ENCODE assay signal across 9 mouse cellular contexts in the genomic region with DNA sequence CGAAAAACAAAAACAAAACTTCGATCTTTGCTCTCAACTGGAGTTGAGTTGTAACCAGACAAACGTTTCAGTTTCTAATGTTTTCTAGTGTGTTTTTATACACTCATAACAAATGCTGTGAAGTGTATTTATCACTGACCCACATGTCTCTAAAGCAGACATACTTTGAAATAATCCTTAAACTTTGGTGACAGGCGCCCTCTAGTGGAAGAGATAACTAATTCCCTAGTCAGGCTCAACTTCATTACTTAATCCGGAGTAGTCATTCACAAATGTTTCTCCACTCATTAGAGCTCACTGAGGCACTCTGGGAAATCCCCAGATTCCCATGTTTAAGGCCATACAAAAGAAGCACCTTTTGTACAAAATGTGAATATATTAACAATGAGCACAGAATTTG. TPM values are rescaled to one million over a fixed set of nuclear protein-coding genes. Genes with fewer than 3 reads are reported as not detected.
A peak's percentile ranks its signal among the peaks of the same experiment; 100 is the strongest.
DNase-seq lines count a peak whose midpoint lies in the region; ATAC-seq and TF ChIP-seq lines count a peak whose summit lies in the region.
"Had no signal": no experiment of that assay in that cellular context is flagged by ENCODE, and none has a peak within 500 bp of the region (broad histone marks: within the 10 kb centered on the region; RNA-seq: fewer than 3 reads in every experiment).

No protein-coding gene starts in this region.

- H3K9ac ChIP-seq in midbrain, postnatal 0 days (replicated peaks; ENCODE audit: low read length, poor library complexity, severe bottlenecking): no peak overlapping the region
- H3K9ac ChIP-seq in midbrain, embryonic 13.5 days (replicated peaks): no peak overlapping the region
- H3K9ac ChIP-seq: heart, embryonic 15.5 days had no signal

- TF ChIP-seq CTCF in midbrain, postnatal 0 days (IDR thresholded peaks at IDR 0.05): peak; percentile 85

- ATAC-seq in midbrain, postnatal 0 days (ENCODE audit: low FRiP score): no peak
- ATAC-seq in midbrain, embryonic 13.5 days: no peak

- DNase-seq in heart, postnatal 4 days: peak; percentile 32
- DNase-seq in heart, adult 9 months (ENCODE audit: low spot score in 2 of 2): no peak
- peak; percentile 82 for DNase-seq in midbrain, postnatal 0 days (ENCODE audit: low spot score)
- peak; percentile 35 for DNase-seq in c-Kit-positive CD71-positive TER-119-negative erythroid progenitor cells, embryonic 14.5 days (ENCODE audit: low read depth)
- peak; percentile 82 for DNase-seq in retina, embryonic 14.5 days (ENCODE audit: low spot score)
- DNase-seq in spleen, postnatal 36 days (ENCODE audit: low spot score in 2 of 2): no peak
- DNase-seq in midbrain, embryonic 10.5 days (ENCODE audit: low spot score): no peak

- H3K9me3 ChIP-seq in midbrain, postnatal 0 days (ENCODE audit: low read length): no peaks in the 10 kb centered on the region
- no peaks in the 10 kb centered on the region for H3K9me3 ChIP-seq in midbrain, embryonic 13.5 days
- peaks cover 6% of the 10 kb centered on the region; the same call in 1 of the 2 replicates for H3K9me3 ChIP-seq in midbrain, embryonic 10.5 days (replicated peaks)
- H3K9me3 ChIP-seq: heart, embryonic 15.5 days had no signal

- peaks cover 4% of the 10 kb centered on the region; the same call in 1 of the 2 replicates for H3K4me1 ChIP-seq in midbrain, postnatal 0 days (ENCODE audit: insufficient read depth, low read length)
- H3K4me1 ChIP-seq in midbrain, embryonic 13.5 days (replicated peaks): peaks cover 26% of the 10 kb centered on the region
- H3K4me1 ChIP-seq in midbrain, embryonic 10.5 days: peaks cover 28% of the 10 kb centered on the region

- H3K36me3 ChIP-seq in midbrain, postnatal 0 days (ENCODE audit: insufficient read depth, low read length): no peaks in the 10 kb centered on the region
- H3K36me3 ChIP-seq in midbrain, embryonic 13.5 days: no peaks in the 10 kb centered on the region
- no peaks in the 10 kb centered on the region for H3K36me3 ChIP-seq in midbrain, embryonic 10.5 days
- H3K36me3 ChIP-seq: heart, embryonic 15.5 days had no signal

- H3K27ac ChIP-seq in midbrain, postnatal 0 days (ENCODE audit: low read depth, low read length): no peak overlapping the region
- no peak overlapping the region for H3K27ac ChIP-seq in midbrain, embryonic 13.5 days
- H3K27ac ChIP-seq in midbrain, embryonic 10.5 days (replicated peaks): no peak overlapping the region
- H3K27ac ChIP-seq: heart, embryonic 15.5 days had no signal

- 33% methylated on average over 5 of the region's 5 CpGs for WGBS in midbrain, postnatal 0 days
- WGBS in midbrain, embryonic 13.5 days: 36% methylated on average over 5 of the region's 5 CpGs
- 38% methylated on average over 5 of the region's 5 CpGs for WGBS in midbrain, embryonic 10.5 days

- H3K27me3 ChIP-seq in midbrain, postnatal 0 days (ENCODE audit: insufficient read depth, low read length): peaks cover 29% of the 10 kb centered on the region
- H3K27me3 ChIP-seq in midbrain, embryonic 13.5 days: peaks cover 37% of the 10 kb centered on the region
- H3K27me3 ChIP-seq in midbrain, embryonic 10.5 days (ENCODE audit: low read depth, poor library complexity, severe bottlenecking): peaks cover 42% of the 10 kb centered on the region

- no peak overlapping the region for H3K4me3 ChIP-seq in midbrain, postnatal 0 days (ENCODE audit: low read depth, low read length)
- H3K4me3 ChIP-seq in midbrain, embryonic 13.5 days (replicated peaks): no peak overlapping the region
- H3K4me3 ChIP-seq in midbrain, embryonic 10.5 days: no peak overlapping the region
- H3K4me3 ChIP-seq: heart, embryonic 15.5 days had no signal

- H3K4me2 ChIP-seq in midbrain, postnatal 0 days (ENCODE audit: low read depth, low read length, poor library complexity, severe bottlenecking): no peak overlapping the region
- no peak overlapping the region for H3K4me2 ChIP-seq in midbrain, embryonic 13.5 days (replicated peaks)
- H3K4me2 ChIP-seq: heart, embryonic 15.5 days had no signal

RNA-seq across cellular contexts. Expression of a gene that starts 4.5 kb away (rescaled TPM):
- 10 to 100 TPM; 17.6 to 20.2 TPM for total RNA-seq in heart, postnatal 4 days (2021)
- 19.8 and 20.4 TPM in 2 replicates for total RNA-seq in midbrain, postnatal 0 days (2014; rRNA removed)
- polyA plus RNA-seq in midbrain, postnatal 0 days (2015; fragmentation: Nextera tagmentation; extraction: Ambion mirVana): 5.0 and 5.9 TPM in 2 replicates
- polyA plus RNA-seq in midbrain, embryonic 13.5 days (2015; fragmentation: Nextera tagmentation; extraction: Ambion mirVana): 3.0 and 4.1 TPM in 2 replicates
- polyA plus RNA-seq in midbrain, embryonic 10.5 days (2016; fragmentation: Nextera tagmentation; extraction: Ambion mirVana): 3.8 and 7.5 TPM in 2 replicates

RNA-seq across cellular contexts. Expression of a gene that starts 36.6 kb away (rescaled TPM):
- total RNA-seq in heart, postnatal 4 days (2021): 100 to 1,000 TPM; 924 to 968 TPM
- total RNA-seq in midbrain, postnatal 0 days (2014; rRNA removed): 294 and 365 TPM in 2 replicates
- 1,023 and 1,039 TPM in 2 replicates for polyA plus RNA-seq in midbrain, postnatal 0 days (2015; fragmentation: Nextera tagmentation; extraction: Ambion mirVana)
- polyA plus RNA-seq in midbrain, embryonic 13.5 days (2015; fragmentation: Nextera tagmentation; extraction: Ambion mirVana): 773 and 803 TPM in 2 replicates
- polyA plus RNA-seq in midbrain, embryonic 10.5 days (2016; fragmentation: Nextera tagmentation; extraction: Ambion mirVana): 615 and 670 TPM in 2 replicates

Comparison
In these comparisons a context has a peak if more than half of its experiments do, and no peak if none do; other contexts are left out.
1. DNase-seq: peak in heart, postnatal 4 days (single experiment), midbrain, postnatal 0 days (single experiment), c-Kit-positive CD71-positive TER-119-negative erythroid progenitor cells, embryonic 14.5 days (single experiment) and retina, embryonic 14.5 days (single experiment); none in heart, adult 9 months (0 of 2), spleen, postnatal 36 days (0 of 2) and midbrain, embryonic 10.5 days (single experiment).